Mouse (Mus musculus) erythroblast, embryonic 14.5 days (primary cell): ENCODE measurements around the gene Igsf9.

Experiments used
- GATA1 ChIP-seq: IDR thresholded peaks from 2 replicates; pipeline ENCODE4 v1.6.1; 2012; ENCODE audit warnings: low read length, inconsistent platforms, mixed read lengths
- TAL1 ChIP-seq: IDR thresholded peaks from 3 replicates; pipeline ENCODE4 v1.6.1; 2012; ENCODE audit warnings: low read length, inconsistent platforms, mixed read lengths

DNA sequence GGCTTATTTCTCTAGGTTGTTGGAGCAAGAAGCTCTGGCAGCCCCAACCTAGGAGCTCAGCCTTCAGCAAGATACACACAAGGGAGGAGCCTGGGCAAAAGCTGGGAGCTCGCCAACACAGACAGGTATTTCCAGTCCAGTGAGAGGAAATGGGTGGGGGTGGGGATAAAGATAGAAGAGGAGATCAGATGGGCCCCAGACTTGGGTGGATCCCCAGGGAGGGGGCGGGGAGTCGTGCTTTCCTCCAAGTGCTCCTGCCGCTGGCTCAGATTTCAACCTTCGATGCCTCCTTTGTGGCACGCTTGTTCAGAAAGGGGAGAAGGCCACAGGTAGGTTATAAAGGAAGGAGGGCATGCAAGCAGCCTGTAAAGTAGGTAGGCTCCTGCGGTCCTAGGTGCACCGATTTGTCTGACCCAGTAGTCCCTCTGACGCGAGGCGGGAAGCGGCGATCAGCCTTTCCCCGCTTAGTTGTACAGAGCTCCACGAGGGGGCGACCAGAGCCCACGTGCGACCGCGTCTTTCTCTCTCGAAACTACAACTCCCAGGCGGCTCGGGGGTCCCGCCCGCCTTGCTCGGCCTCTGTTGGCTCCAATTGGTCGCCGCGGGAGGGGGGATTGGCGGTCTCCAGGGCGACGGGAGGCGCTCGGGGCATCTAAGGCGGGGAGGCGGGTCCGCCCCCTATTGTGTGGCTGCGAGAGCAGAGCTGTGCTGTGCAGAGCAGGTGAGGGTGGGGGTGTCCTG is at the start of gene Igsf9:
- TF ChIP-seq TAL1 (no peak), GATA1 (no peak)
